Mouse (Mus musculus) CD4-positive naive resting alpha-beta T cell, adult 76 days (primary cell): ENCODE data around the gene Lrrc20. TPM values are rescaled to one million over a fixed set of nuclear protein-coding genes. Genes with fewer than 3 reads are reported as not detected.

Source experiments
- total RNA-seq: library from RNA; stranded (reverse); gene quantifications from one replicate; pipeline ENCODE4 v1.2.4, GENCODE M21; 2023

Gene Lrrc20
- 3.9 TPM for total RNA-seq

GRCm38 (mm10) chr10:61475594-61476439 lies at the start of gene Lrrc20:
Gene Lrrc20, plus strand, starts transcription at chr10:61475801.

DNA sequence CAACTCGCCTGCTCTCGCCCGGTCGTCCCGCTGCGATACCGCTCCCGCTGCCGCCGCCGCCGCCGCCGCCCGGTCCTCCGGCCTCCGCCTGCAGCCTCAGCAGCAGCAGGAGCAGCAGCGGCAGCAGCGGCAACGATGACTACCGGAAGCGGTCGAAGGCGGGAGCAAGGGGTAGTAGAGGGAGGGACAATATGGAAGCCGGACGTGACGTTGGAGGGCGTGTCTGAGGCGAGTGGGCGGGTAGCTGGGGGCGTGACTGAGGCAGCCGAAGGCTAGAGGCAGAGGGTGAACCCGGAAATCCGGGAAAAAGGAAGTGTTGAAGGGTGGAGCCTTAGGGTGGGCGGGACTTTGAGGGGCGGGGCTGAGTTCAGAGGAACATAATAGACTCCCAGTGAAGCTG lies 23.0 kb upstream of the Lrrc20 start, which contains the start of gene Eif4ebp2:
TSS of gene Eif4ebp2 (minus strand) at position 17 of the 400 bp plus-strand sequence.

Other genes starting within 250 kb of the Lrrc20 start
- gene Adamts14, start 202.4 kb upstream of the Lrrc20 start, total RNA-seq: 5.2 TPM
- 29.5 TPM for gene Prf1, start 178.0 kb upstream of the Lrrc20 start, total RNA-seq
- not detected for gene Pald1, start 92.3 kb upstream of the Lrrc20 start, total RNA-seq
- not detected for gene Nodal, start 57.8 kb upstream of the Lrrc20 start, total RNA-seq
- 171 TPM for gene Eif4ebp2, start 23.1 kb upstream of the Lrrc20 start, total RNA-seq
- gene Npffr1, start 119.7 kb downstream of the Lrrc20 start, total RNA-seq: not detected
- gene Ppa1, start 172.8 kb downstream of the Lrrc20 start, total RNA-seq: 28.2 TPM
- 204 TPM for gene Sar1a, start 204.5 kb downstream of the Lrrc20 start, total RNA-seq
- 21.0 TPM for gene Tysnd1, start 219.7 kb downstream of the Lrrc20 start, total RNA-seq
- 1.5 TPM for gene Aifm2, start 239.5 kb downstream of the Lrrc20 start, total RNA-seq